Mouse (Mus musculus): ENCODE measurements around the gene Olfm1. TPM values are rescaled to one million over a fixed set of nuclear protein-coding genes. Genes with fewer than 3 reads are reported as not detected.

Gene Olfm1
- polyA plus RNA-seq, 1 experiment from 2014 or later, result 26.0 TPM

DNA sequence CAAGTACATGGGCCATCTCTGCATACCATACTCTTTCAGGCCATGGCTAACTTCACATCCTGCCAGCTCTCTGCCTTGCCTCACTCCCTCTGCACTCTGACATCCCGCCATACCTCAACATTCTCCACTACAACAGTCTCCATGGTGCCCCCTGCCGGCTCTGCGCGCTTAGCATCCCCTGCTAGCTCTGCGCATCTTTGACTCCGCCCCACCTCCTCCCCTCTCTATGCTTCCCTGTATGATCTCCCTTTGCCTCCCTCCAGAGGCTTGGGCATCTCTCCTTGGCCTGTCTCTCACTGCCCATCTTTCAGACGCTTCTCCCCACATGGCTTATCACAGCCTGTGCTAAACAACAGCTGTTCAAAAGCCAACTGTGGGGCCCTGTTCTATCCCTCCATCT lies 85.4 kb downstream of the Olfm1 start:
- Histone ChIP-seq H3K27me3 (replicated peaks; ENCODE audit: control insufficient read depth, insufficient read depth, low read length) (no peaks in the 10 kb centered on the region), H3K9me3 (ENCODE audit: control insufficient read depth, low read length) (no peaks in the 10 kb centered on the region), H3K27ac (ENCODE audit: low read depth) (no peak overlapping the region), H3K9ac (ENCODE audit: low read length) (no peak overlapping the region), H3K4me2 (ENCODE audit: low read length) (no peak overlapping the region), H3K36me3 (ENCODE audit: control insufficient read depth, insufficient read depth, low read length) (no peaks in the 10 kb centered on the region), H3K4me1 (replicated peaks; ENCODE audit: control insufficient read depth, insufficient read depth, low read length) (peaks cover 12% of the 10 kb centered on the region; the same call in 1 of the 2 replicates), H3K4me3 (ENCODE audit: low read depth, low read length) (no peak overlapping the region)
- DNase-seq (ENCODE audit: low spot score), result peak; percentile 88
- ATAC-seq (replicated peaks; ENCODE audit: low FRiP score, low TSS enrichment, low read depth), result peak; percentile 63
- WGBS, result 16% methylated on average over 7 of the region's 7 CpGs

DNA sequence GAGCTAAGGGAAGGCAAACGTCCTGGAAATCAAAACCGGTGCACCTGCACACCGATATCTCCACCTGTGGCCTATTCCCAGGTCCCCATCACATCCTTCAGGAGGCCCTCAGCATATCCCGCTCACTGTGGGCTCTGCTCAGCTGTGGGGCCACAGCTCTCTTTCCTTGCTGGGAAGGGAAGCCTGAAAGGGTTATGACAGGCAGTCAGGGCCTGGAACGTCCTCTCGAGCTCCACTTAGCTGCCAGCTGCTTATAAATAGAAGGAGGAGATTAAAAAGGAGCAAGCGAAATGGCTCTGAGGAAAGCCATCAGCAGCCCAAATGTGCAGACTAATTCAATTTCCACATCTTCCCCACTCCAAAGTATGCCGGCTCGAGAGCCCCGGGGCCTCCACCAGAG lies 86.1 kb downstream of the Olfm1 start:
- Histone ChIP-seq H3K27ac (ENCODE audit: low read depth) (no peak overlapping the region), H3K4me2 (ENCODE audit: low read length) (no peak overlapping the region), H3K9ac (ENCODE audit: low read length) (no peak overlapping the region), H3K36me3 (ENCODE audit: control insufficient read depth, insufficient read depth, low read length) (no peaks in the 10 kb centered on the region), H3K27me3 (replicated peaks; ENCODE audit: control insufficient read depth, insufficient read depth, low read length) (no peaks in the 10 kb centered on the region), H3K9me3 (ENCODE audit: control insufficient read depth, low read length) (no peaks in the 10 kb centered on the region), H3K4me1 (replicated peaks; ENCODE audit: control insufficient read depth, insufficient read depth, low read length) (peaks cover 12% of the 10 kb centered on the region; the same call in 1 of the 2 replicates), H3K4me3 (ENCODE audit: low read depth, low read length) (no peak overlapping the region)
- DNase-seq (ENCODE audit: low spot score) (no peak), ATAC-seq (replicated peaks; ENCODE audit: low FRiP score, low TSS enrichment, low read depth) (no peak)
- 70% methylated on average over 10 of the region's 10 CpGs for WGBS

Other genes with a start within 250 kb of the Olfm1 start
- gene Fcnb, start 108.1 kb upstream of the Olfm1 start, polyA plus RNA-seq (2014; fragmentation: Nextera tagmentation; extraction: Ambion mirVana), result 0.15 TPM in 1 of 2 replicates, not detected in the other

Data from intestine, embryonic 14.5 days (tissue).